Mouse (Mus musculus) lung, postnatal 0 days (tissue): ENCODE measurements at regions not wholly inside any gene's neighbourhood (a gene's known extent, or its start where the extent isn't known, plus 50 kb on each side); places are given as distances from the start of the nearest gene placed in this dataset.
A peak's percentile ranks its signal among the peaks of the same experiment; 100 is the strongest.

ENCODE experiments used
- CTCF ChIP-seq: IDR thresholded peaks from 2 replicates; pipeline ENCODE4 v1.5.1; 2016; ENCODE audit warnings: antibody characterized with exemption, mild to moderate bottlenecking
- EP300 ChIP-seq: IDR thresholded peaks from 2 replicates; pipeline ENCODE4 v1.6.1; 2016; ENCODE audit warnings: antibody characterized with exemption, mild to moderate bottlenecking, control low read depth

GRCm38 (mm10) chr10:96549651-96550050 is 67.2 kb upstream of the Btg1 start:
- no peak for TF ChIP-seq CTCF
- TF ChIP-seq EP300: peak; percentile 45; the same call in 1 of the 2 replicates
